Mouse (Mus musculus) limb, embryonic 14.5 days (tissue): Measurements from ENCODE around the gene Bbs12. TPM values are rescaled to one million over a fixed set of nuclear protein-coding genes. Genes with fewer than 3 reads are reported as not detected.
A peak's percentile ranks its signal among the peaks of the same experiment; 100 is the strongest.

Source experiments
- ATAC-seq: fragments of 200-750 bp; cut with Nextera tagmentation; 2 replicates; pipeline ENCODE4 v1.8.0; 2017; ENCODE audit warnings: low read depth, moderate number of reproducible peaks, moderate TSS enrichment; ENCODE audit not compliant: low FRiP score
- DNase-seq: peaks from one replicate; pipeline ENCODE4 v3.0.0-alpha.2; 2015; ENCODE audit warnings: low spot score
- H3K27ac ChIP-seq: fragments of 300-500 bp; sonication (generic); replicated peaks from 2 replicates; pipeline ENCODE4 v1.5.1; 2014; ENCODE audit warnings: low read depth, mild to moderate bottlenecking, low read length, moderate library complexity, mixed read lengths
- H3K27me3 ChIP-seq: fragments of 300-500 bp; sonication (generic); 2 replicates; pipeline ENCODE4 v1.6.1; 2014; ENCODE audit warnings: low read length, mixed read lengths; ENCODE audit not compliant: control insufficient read depth, insufficient read depth
- H3K36me3 ChIP-seq: fragments of 300-500 bp; sonication (generic); 2 replicates; pipeline ENCODE4 v1.6.1; 2014; ENCODE audit warnings: mild to moderate bottlenecking, low read length, moderate library complexity, mixed read lengths; ENCODE audit not compliant: control insufficient read depth, insufficient read depth
- H3K4me1 ChIP-seq: fragments of 300-500 bp; sonication (generic); 2 replicates; pipeline ENCODE4 v1.6.1; 2014; ENCODE audit warnings: antibody characterized with exemption, low read length, mixed read lengths; ENCODE audit not compliant: control insufficient read depth, insufficient read depth
- H3K4me2 ChIP-seq: fragments of 300-500 bp; sonication (generic); replicated peaks from 2 replicates; pipeline ENCODE4 v1.6.1; 2014; ENCODE audit warnings: low read depth, mild to moderate bottlenecking, low read length, moderate library complexity; ENCODE audit not compliant: severe bottlenecking
- H3K4me3 ChIP-seq: fragments of 300-500 bp; sonication (generic); replicated peaks from 2 replicates; pipeline ENCODE4 v1.5.1; 2014; ENCODE audit warnings: low read length
- H3K9ac ChIP-seq: fragments of 300-500 bp; sonication (generic); 2 replicates; pipeline ENCODE4 v1.6.1; 2014; ENCODE audit warnings: mild to moderate bottlenecking, low read depth, low read length, moderate library complexity; ENCODE audit not compliant: severe bottlenecking
- H3K9me3 ChIP-seq: fragments of 300-500 bp; sonication (generic); 2 replicates; pipeline ENCODE4 v1.6.1; 2016; ENCODE audit warnings: low read length; ENCODE audit not compliant: control insufficient read depth
- POLR2A ChIP-seq: fragments of 200-500 bp; IDR thresholded peaks from 2 replicates; pipeline ENCODE4 v1.8.0; 2012; ENCODE audit warnings: inconsistent platforms, mild to moderate bottlenecking, moderate library complexity, borderline replicate concordance; ENCODE audit not compliant: insufficient read depth, insufficient read length; ENCODE audit errors: extremely low read depth
- WGBS: fragments of 180-500 bp; shearing (Covaris S2); extraction: QIAGEN DNeasy Blood & Tissue Kit; methylation state at CpG from one replicate; pipeline ENCODE4 v1.1.7; 2014; 5-methylcytosine and 5-hydroxymethylcytosine counted together
- polyA plus RNA-seq, 2 experiments: library from polyadenylated mRNA; depleted of rRNA in 1 of 2; stranded (reverse) in 1 of 2; unstranded in 1 of 2; fragments of >200 nt; fragmentation: Nextera tagmentation in 1 of 2; extraction: Ambion mirVana in 1 of 2; gene quantifications; 2 replicates each; pipeline versions ENCODE4 v1.2.1 to v1.2.3; 2012 to 2014

Bbs12 gene
- polyA plus RNA-seq, 2 experiments = 7.4 to 7.8 TPM

DNA sequence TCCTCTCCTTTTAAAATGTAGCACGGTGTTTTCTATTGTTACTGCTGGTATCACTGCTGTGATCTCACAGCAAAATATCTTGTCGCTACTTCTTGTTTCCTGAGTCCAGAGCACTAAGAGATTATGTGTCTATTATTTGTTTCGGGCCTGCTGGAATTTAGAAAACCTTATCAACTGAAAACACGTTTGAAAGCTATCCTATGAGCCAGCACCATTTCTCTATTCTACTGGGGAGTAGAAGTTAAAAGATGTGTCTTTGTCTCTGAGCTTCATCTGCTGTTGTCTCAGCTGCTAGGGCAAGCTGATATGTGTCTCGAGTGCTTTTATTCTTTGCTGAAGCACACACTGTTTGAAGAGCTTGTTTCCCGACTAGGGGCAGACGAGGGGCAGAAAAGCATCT, 38.0 kb downstream of the Bbs12 start:
- peaks cover 30% of the 10 kb centered on the region for H3K4me1 ChIP-seq
- H3K9me3 ChIP-seq = no peaks in the 10 kb centered on the region
- H3K27ac ChIP-seq = no peak overlapping the region
- no peaks in the 10 kb centered on the region for H3K27me3 ChIP-seq
- WGBS = 75% methylated on average over 7 of the region's 7 CpGs
- H3K9ac ChIP-seq = no peak overlapping the region
- ATAC-seq (no peak), DNase-seq (no peak)
- no peak for TF ChIP-seq POLR2A
- H3K4me2 ChIP-seq = peak overlapping the region; percentile 92; the same call in 1 of the 2 replicates
- 0 out of 2 replicates have a peak, but pooled peaks cover 4% of the 10 kb centered on the region for H3K36me3 ChIP-seq
- peak overlapping the region; percentile 8; the same call in 1 of the 2 replicates for H3K4me3 ChIP-seq

GRCm38 (mm10) chr3:37353951-37354481, 41.7 kb downstream of the Bbs12 start:
- Histone ChIP-seq H3K4me3 (no peak overlapping the region), H3K9me3 (no peaks in the 10 kb centered on the region), H3K27me3 (no peaks in the 10 kb centered on the region), H3K36me3 (0 out of 2 replicates have a peak, but pooled peaks cover 4% of the 10 kb centered on the region), H3K4me1 (peaks cover 26% of the 10 kb centered on the region), H3K27ac (peak overlapping the region; percentile 74), H3K4me2 (no peak overlapping the region; the same call in 1 of the 2 replicates), H3K9ac (no peak overlapping the region; the same call in 1 of the 2 replicates)
- WGBS = 17% methylated on average over 10 of the region's 10 CpGs
- DNase-seq (peak; percentile 78), ATAC-seq (peak; percentile 93)
- no peak for TF ChIP-seq POLR2A

- 0 out of 2 replicates have a peak, but pooled peaks cover 4% of the 10 kb centered on the region for H3K36me3 ChIP-seq
- ATAC-seq (no peak), DNase-seq (no peak)
- no peak overlapping the region for H3K4me3 ChIP-seq
- H3K27me3 ChIP-seq = no peaks in the 10 kb centered on the region
- no peaks in the 10 kb centered on the region for H3K9me3 ChIP-seq
- H3K4me1 ChIP-seq = peaks cover 22% of the 10 kb centered on the region
- no peak overlapping the region for H3K9ac ChIP-seq
- WGBS = 54% methylated on average over 1 of the region's 1 CpGs
- no peak overlapping the region; the same call in 1 of the 2 replicates for H3K4me2 ChIP-seq
- peak overlapping the region; percentile 74 for H3K27ac ChIP-seq
- no peak for TF ChIP-seq POLR2A
Measured at GRCm38 (mm10) chr3:37354737-37355136, 42.4 kb downstream of the Bbs12 start.

- H3K4me3 ChIP-seq = no peak overlapping the region
- H3K27ac ChIP-seq = no peak overlapping the region
- no peaks in the 10 kb centered on the region for H3K27me3 ChIP-seq
- no peaks in the 10 kb centered on the region for H3K9me3 ChIP-seq
- ATAC-seq (no peak), DNase-seq (no peak)
- H3K36me3 ChIP-seq = no peaks in the 10 kb centered on the region
- WGBS = 70% methylated on average over 9 of the region's 9 CpGs
- TF ChIP-seq POLR2A = no peak
- H3K4me1 ChIP-seq = peaks cover 4% of the 10 kb centered on the region
- H3K9ac ChIP-seq = no peak overlapping the region
- H3K4me2 ChIP-seq = no peak overlapping the region
Measured at GRCm38 (mm10) chr3:37360729-37361128, 48.4 kb downstream of the Bbs12 start.

DNA sequence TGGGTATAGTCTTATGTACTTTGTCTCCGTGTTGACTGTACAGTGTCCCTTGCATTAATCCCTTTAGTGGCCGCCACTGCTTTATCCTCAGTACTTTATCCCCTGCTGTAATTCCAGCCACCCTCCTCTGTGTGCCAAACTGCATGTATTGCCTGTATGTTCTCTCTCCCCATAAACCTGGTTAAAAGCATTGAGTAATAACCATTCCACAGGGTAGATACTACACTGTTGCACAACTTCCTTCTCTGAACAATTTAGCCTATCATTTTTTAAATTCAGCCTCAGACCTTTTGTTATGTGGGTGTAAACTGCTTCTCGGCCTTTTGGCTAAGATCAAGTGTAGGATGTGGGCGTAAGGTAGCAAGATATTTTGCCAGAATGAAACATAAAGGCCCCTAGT, 52.8 kb downstream of the Bbs12 start:
- TF ChIP-seq POLR2A = no peak
- 80% methylated on average over 4 of the region's 4 CpGs for WGBS

More for the DNA sequence above, 52.8 kb downstream of the Bbs12 start:
- no peaks in the 10 kb centered on the region for H3K27me3 ChIP-seq
- H3K36me3 ChIP-seq = no peaks in the 10 kb centered on the region
- H3K4me1 ChIP-seq = peaks cover 5% of the 10 kb centered on the region; the same call in 1 of the 2 replicates
- H3K9me3 ChIP-seq = no peaks in the 10 kb centered on the region
- H3K9ac ChIP-seq = no peak overlapping the region
- ATAC-seq (no peak), DNase-seq (no peak)
- no peak overlapping the region for H3K4me2 ChIP-seq
- no peak overlapping the region for H3K4me3 ChIP-seq
- no peak overlapping the region for H3K27ac ChIP-seq
